Mouse (Mus musculus) ES-Bruce4 (cell line): ENCODE measurements around the gene Pgs1. TPM values are rescaled to one million over a fixed set of nuclear protein-coding genes. Genes with fewer than 3 reads are reported as not detected.
A peak's percentile ranks its signal among the peaks of the same experiment; 100 is the strongest.

Experiments
- H3K27ac ChIP-seq: 2 replicates; pipeline ENCODE4 v1.5.1; 2012; ENCODE audit warnings: low read length, inconsistent platforms; ENCODE audit not compliant: insufficient read depth
- H3K27me3 ChIP-seq: 2 replicates; pipeline ENCODE4 v1.6.1; 2012; ENCODE audit warnings: mild to moderate bottlenecking, low read length, inconsistent platforms; ENCODE audit not compliant: control insufficient read depth, poor library complexity, insufficient read depth, severe bottlenecking
- H3K36me3 ChIP-seq: 2 replicates; pipeline ENCODE4 v1.6.1; 2012; ENCODE audit warnings: inconsistent platforms, mild to moderate bottlenecking, low read length, moderate library complexity; ENCODE audit not compliant: control insufficient read depth, poor library complexity, insufficient read depth, severe bottlenecking
- H3K4me1 ChIP-seq: one replicate; pipeline ENCODE4 v1.8.1; 2011; ENCODE audit warnings: low read length; ENCODE audit not compliant: control insufficient read depth, insufficient read depth
- H3K4me3 ChIP-seq: 2 replicates; pipeline ENCODE4 v1.5.1; 2011; ENCODE audit warnings: low read depth, mild to moderate bottlenecking, low read length
- H3K9ac ChIP-seq: 2 replicates; pipeline ENCODE4 v1.6.1; 2012; ENCODE audit warnings: low read depth, mild to moderate bottlenecking, inconsistent platforms; ENCODE audit not compliant: poor library complexity, severe bottlenecking
- H3K9me3 ChIP-seq: replicated peaks from 2 replicates; pipeline ENCODE4 v1.6.1; 2012; ENCODE audit warnings: mild to moderate bottlenecking, low read length, inconsistent platforms; ENCODE audit not compliant: control insufficient read depth, poor library complexity, insufficient read depth, severe bottlenecking
- CTCF ChIP-seq: IDR thresholded peaks from one replicate; pipeline ENCODE4 v1.8.1; 2011; ENCODE audit warnings: low read depth, low read length
- EP300 ChIP-seq: IDR thresholded peaks from 2 replicates; pipeline ENCODE4 v1.6.1; 2011; ENCODE audit warnings: low read depth, low read length; ENCODE audit not compliant: insufficient read depth
- POLR2A ChIP-seq: IDR thresholded peaks from one replicate; pipeline ENCODE4 v1.8.1; 2011; ENCODE audit warnings: low read length; ENCODE audit not compliant: insufficient read depth
- polyA plus RNA-seq: library from polyadenylated mRNA; stranded (reverse); fragments of >200 nt; gene quantifications from 2 replicates; pipeline ENCODE4 v1.2.4, GENCODE M21; 2011; ENCODE audit warnings: low read depth; ENCODE audit not compliant: missing spikeins, insufficient read depth, insufficient read length

Pgs1 gene
- polyA plus RNA-seq, 1 experiment, result 31.5 TPM

DNA sequence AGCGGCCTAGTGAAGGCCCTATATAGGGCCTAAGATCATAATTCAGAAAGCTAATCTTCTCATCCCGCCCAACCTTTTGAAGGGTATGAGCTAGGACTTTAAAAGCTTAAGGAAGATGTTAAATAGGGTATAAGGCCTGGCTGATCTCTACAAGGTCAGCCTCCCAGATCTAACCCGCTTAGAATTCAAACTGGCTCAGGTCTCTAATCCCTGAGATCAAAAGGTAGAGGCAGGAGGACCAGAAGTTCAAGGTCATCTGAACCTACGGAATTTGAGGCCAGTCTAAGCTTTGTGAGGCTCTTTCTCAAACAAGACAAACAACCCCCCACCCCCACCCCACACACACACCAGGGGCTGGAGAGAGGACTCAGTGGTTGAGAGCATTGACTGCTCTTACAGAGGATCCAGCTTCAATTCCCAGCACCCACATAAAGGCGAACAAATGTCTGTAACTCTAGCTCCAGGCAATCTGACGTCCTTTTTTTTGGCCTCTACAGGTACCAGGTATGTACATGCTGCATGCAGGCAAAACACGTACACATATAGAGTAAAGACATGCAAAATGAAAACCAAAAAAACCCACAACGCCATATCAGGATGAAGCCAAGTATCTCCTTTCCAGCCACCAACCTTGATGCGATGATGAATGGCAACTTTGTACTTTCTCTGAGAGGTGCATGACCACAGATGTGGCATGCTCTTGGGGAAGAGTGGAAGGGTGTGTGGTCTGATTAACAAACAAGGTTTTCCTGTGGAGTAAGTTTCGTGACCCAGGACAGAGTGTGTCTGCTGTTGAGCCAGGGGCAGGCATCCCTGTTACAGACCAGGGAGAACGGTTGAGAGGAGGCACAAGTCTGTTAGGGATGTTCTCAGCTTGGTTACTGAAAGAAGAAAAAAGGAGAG is 13.2 kb upstream of the Pgs1 start:
- TF ChIP-seq CTCF (no peak), EP300 (peak; percentile 95)
- Histone ChIP-seq H3K4me1 (peaks cover 13% of the 10 kb centered on the region), H3K36me3 (peaks cover 2% of the 10 kb centered on the region), H3K27ac (peak overlapping the region; percentile 96), H3K4me3 (no peak overlapping the region), H3K9me3 (no peaks in the 10 kb centered on the region), H3K27me3 (no peaks in the 10 kb centered on the region), H3K9ac (no peak overlapping the region)

DNA sequence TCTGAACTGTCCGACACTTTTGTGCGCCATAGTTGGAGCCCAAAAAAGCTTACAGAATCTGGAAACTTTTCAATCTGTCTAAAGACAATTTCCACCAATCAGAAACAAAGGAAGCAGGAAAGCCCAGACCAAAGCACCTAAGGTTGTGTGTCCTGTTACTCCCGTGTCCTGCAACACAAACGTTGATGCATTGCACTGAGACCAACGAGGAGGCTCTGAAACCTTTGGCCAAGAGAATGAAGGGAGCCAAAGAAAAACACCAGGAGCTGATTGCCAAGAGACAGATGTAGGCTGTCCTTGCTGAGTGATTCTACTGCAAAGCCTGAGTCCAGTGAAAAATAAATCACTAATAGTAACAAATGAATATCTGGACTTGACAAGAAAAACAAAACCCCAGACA is 12.5 kb upstream of the Pgs1 start:
- no peak for TF ChIP-seq POLR2A
- TF ChIP-seq CTCF, result no peak
- no peak for TF ChIP-seq EP300
- Histone ChIP-seq H3K36me3 (no peaks in the 10 kb centered on the region), H3K4me3 (no peak overlapping the region), H3K27ac (peak overlapping the region; percentile 96), H3K9ac (no peak overlapping the region), H3K27me3 (no peaks in the 10 kb centered on the region), H3K4me1 (peaks cover 15% of the 10 kb centered on the region), H3K9me3 (no peaks in the 10 kb centered on the region)

GRCm38 (mm10) chr11:117974327-117975125 is 11.6 kb upstream of the Pgs1 start:
- Histone ChIP-seq H3K27ac (peak overlapping the region; percentile 96), H3K9me3 (no peaks in the 10 kb centered on the region), H3K36me3 (no peaks in the 10 kb centered on the region), H3K4me1 (peaks cover 15% of the 10 kb centered on the region), H3K27me3 (no peaks in the 10 kb centered on the region), H3K9ac (0 out of 2 replicates have a peak overlapping the region, but pooled peaks have one; percentile 8), H3K4me3 (no peak overlapping the region)
- TF ChIP-seq EP300 (peak; percentile 96), POLR2A (no peak)

DNA sequence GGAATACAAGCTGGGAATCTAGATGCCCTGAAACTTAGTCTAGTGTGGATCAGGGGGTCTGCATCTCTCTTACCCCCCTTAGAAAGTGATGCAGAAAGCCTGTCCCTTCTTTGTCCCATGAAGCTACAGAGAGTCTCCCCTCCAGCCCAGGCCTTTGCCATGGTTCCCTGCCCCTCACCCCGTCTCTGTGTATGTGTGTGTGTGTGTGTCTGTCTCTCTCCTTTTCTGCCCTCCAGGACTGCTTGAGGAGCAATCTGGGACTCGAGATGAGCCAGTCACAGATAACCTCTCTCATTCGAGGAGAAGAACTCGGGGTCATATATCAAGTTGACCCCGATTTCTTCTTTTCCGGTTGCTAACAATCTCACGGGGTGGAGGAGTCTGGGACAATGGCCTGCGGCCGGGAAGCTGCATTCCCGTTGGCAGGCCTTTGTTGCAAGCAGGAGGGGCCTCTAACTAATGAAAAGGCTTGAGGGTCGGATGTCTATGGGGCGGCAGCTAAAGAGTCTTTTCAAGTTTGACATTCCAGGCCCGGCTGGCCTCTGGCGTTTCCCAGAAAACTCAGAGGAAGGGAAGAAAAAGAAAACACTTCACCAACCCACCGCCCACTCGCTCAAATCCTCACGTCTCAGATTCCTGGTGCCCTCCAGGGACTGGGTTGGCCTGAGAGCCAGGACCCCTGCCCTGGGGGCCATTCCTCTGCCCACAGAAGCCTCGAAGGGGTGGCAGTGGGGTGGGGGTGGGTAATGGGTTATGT is 10.7 kb upstream of the Pgs1 start:
- Histone ChIP-seq H3K27me3 (no peaks in the 10 kb centered on the region), H3K4me3 (no peak overlapping the region), H3K4me1 (peaks cover 14% of the 10 kb centered on the region), H3K27ac (peak overlapping the region; percentile 99), H3K9me3 (no peaks in the 10 kb centered on the region), H3K36me3 (no peaks in the 10 kb centered on the region), H3K9ac (peak overlapping the region; percentile 44)
- TF ChIP-seq EP300 (peak; percentile 99), POLR2A (no peak)

GRCm38 (mm10) chr11:117976081-117976582 is 10.0 kb upstream of the Pgs1 start:
- peak overlapping the region; percentile 99 for H3K27ac ChIP-seq
- H3K4me1 ChIP-seq, result peaks cover 9% of the 10 kb centered on the region
- no peak; the same call in 1 of the 2 replicates for TF ChIP-seq EP300
- no peak for TF ChIP-seq CTCF
- no peak for TF ChIP-seq POLR2A
- H3K9ac ChIP-seq, result peak overlapping the region; percentile 44
- H3K27me3 ChIP-seq, result no peaks in the 10 kb centered on the region
- H3K36me3 ChIP-seq, result no peaks in the 10 kb centered on the region
- peak overlapping the region; percentile 39 for H3K4me3 ChIP-seq
- H3K9me3 ChIP-seq, result no peaks in the 10 kb centered on the region
